Mouse (Mus musculus) forebrain, embryonic 15.5 days (tissue): ENCODE results near the gene Aim2. TPM values are rescaled to one million over a fixed set of nuclear protein-coding genes. Genes with fewer than 3 reads are reported as not detected.
"Not testable (repeated sequence)": the region's sequence is repeated elsewhere in the genome, so short reads cannot be mapped to it uniquely, and the experiment has no call there.

Experiments
- ATAC-seq: fragments of 200-750 bp; cut with Nextera tagmentation; replicated peaks from 2 replicates; pipeline ENCODE4 v1.8.0; 2017; ENCODE audit warnings: mild to moderate bottlenecking, moderate TSS enrichment, moderate library complexity
- H3K27ac ChIP-seq: fragments of 300-500 bp; sonication (generic); replicated peaks from 2 replicates; pipeline ENCODE4 v1.5.1; 2015; ENCODE audit warnings: mild to moderate bottlenecking, inconsistent platforms
- H3K27me3 ChIP-seq: fragments of 300-500 bp; sonication (generic); 2 replicates; pipeline ENCODE4 v1.6.1; 2015; ENCODE audit warnings: inconsistent platforms
- H3K36me3 ChIP-seq: fragments of 300-500 bp; sonication (generic); 2 replicates; pipeline ENCODE4 v1.6.1; 2015; ENCODE audit warnings: mild to moderate bottlenecking, inconsistent platforms
- H3K4me1 ChIP-seq: fragments of 300-500 bp; sonication (generic); 2 replicates; pipeline ENCODE4 v1.6.1; 2015; ENCODE audit warnings: inconsistent platforms
- H3K4me2 ChIP-seq: fragments of 300-500 bp; sonication (generic); replicated peaks from 2 replicates; pipeline ENCODE4 v1.6.1; 2015; ENCODE audit warnings: mild to moderate bottlenecking, inconsistent platforms
- H3K4me3 ChIP-seq: fragments of 300-500 bp; sonication (generic); 2 replicates; pipeline ENCODE4 v1.5.1; 2015; ENCODE audit warnings: mild to moderate bottlenecking, inconsistent platforms
- H3K9ac ChIP-seq: fragments of 300-500 bp; sonication (generic); replicated peaks from 2 replicates; pipeline ENCODE4 v1.6.1; 2015; ENCODE audit warnings: mild to moderate bottlenecking, inconsistent platforms
- H3K9me3 ChIP-seq: fragments of 300-500 bp; sonication (generic); 2 replicates; pipeline ENCODE4 v1.6.1; 2016; ENCODE audit warnings: inconsistent platforms
- WGBS: fragments of 180-500 bp; shearing (Covaris S2); methylation state at CpG from one replicate; pipeline ENCODE4 v1.1.7; 2015; ENCODE audit warnings: mixed read lengths; 5-methylcytosine and 5-hydroxymethylcytosine counted together
- polyA plus RNA-seq: library from polyadenylated mRNA; unstranded; fragments of >200 nt; fragmentation: Nextera tagmentation; extraction: Ambion mirVana; gene quantifications from 2 replicates; pipeline ENCODE4 v1.2.1, GENCODE M21; 2015

Aim2 gene
- polyA plus RNA-seq, 1 experiment from 2014 or later: 3.5 TPM

DNA sequence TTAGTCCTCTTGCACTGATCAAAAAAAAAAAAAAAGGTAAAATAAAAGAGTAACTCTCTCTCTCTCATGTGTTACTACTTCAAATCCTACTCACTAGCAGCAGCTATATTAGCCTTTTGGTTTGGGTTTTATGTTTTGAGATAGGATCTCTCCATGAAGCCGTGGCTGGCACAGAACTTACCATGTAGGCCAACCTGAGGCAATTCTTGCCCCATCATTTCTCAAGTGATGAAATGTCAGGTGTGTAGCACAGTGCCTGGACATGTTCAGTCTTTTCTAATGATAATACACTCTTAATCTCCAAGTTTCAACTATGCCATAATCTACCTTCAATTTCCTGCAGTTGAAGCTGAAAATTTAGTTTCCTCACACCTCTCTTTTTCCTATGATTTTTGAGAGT lies 92.4 kb downstream of the Aim2 start:
- no peak overlapping the region for H3K4me2 ChIP-seq
- no peaks in the 10 kb centered on the region for H3K4me1 ChIP-seq
- H3K27ac ChIP-seq: no peak overlapping the region
- no peak overlapping the region for H3K9ac ChIP-seq
- ATAC-seq: no peak
- H3K36me3 ChIP-seq: no peaks in the 10 kb centered on the region
- H3K9me3 ChIP-seq: no peaks in the 10 kb centered on the region
- H3K27me3 ChIP-seq: no peaks in the 10 kb centered on the region
- no peak overlapping the region for H3K4me3 ChIP-seq
- 93% methylated on average over 1 of the region's 1 CpGs for WGBS

DNA sequence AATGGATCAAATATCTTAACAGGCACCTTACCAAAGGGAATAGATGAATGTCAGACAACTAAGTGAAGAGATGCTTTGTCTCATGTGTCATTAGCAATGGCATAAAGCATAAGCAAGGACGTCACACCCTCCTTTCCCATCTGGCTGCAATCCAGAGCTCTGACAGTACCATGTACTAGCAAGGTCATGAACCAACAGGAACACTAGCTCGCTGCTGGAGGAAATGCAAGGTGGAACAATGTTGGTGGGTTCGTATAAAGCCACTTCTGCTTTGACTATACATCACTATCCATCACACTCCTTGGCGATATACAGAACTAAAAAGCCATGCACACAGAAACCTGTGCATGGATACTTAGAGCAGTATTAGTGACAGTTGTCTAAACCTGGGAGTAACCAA lies 96.4 kb downstream of the Aim2 start:
- Histone ChIP-seq H3K4me1 (no peaks in the 10 kb centered on the region), H3K9ac (no peak overlapping the region), H3K4me2 (no peak overlapping the region), H3K36me3 (no peaks in the 10 kb centered on the region), H3K27me3 (no peaks in the 10 kb centered on the region), H3K27ac (no peak overlapping the region), H3K4me3 (no peak overlapping the region), H3K9me3 (no peaks in the 10 kb centered on the region)
- ATAC-seq: no peak
- 72% methylated on average over 4 of the region's 4 CpGs for WGBS

DNA sequence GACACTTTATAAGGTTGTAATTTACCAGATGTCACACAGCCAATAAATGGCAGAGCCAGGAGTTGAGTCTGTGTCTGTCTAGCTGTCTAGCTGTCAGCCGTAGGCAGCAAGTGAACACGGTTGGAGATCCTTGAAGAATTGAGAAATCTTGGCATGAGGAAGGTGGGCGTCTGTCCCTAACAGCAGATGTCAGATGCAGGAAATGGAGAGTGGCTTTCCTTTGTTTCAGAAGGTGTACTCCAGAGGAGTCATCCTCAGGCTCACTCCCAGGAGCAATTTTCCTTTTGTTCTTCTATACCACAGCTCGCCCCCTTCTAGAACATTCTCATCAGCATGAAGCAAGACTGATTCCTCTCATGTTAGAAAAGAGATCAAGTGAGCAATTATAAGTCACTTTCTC lies 99.9 kb downstream of the Aim2 start:
- Histone ChIP-seq H3K27ac (no peak overlapping the region), H3K36me3 (no peaks in the 10 kb centered on the region), H3K4me2 (no peak overlapping the region), H3K4me1 (no peaks in the 10 kb centered on the region), H3K9me3 (no peaks in the 10 kb centered on the region), H3K9ac (no peak overlapping the region), H3K4me3 (no peak overlapping the region), H3K27me3 (no peaks in the 10 kb centered on the region)
- WGBS: 88% methylated on average over 4 of the region's 4 CpGs
- no peak for ATAC-seq

DNA sequence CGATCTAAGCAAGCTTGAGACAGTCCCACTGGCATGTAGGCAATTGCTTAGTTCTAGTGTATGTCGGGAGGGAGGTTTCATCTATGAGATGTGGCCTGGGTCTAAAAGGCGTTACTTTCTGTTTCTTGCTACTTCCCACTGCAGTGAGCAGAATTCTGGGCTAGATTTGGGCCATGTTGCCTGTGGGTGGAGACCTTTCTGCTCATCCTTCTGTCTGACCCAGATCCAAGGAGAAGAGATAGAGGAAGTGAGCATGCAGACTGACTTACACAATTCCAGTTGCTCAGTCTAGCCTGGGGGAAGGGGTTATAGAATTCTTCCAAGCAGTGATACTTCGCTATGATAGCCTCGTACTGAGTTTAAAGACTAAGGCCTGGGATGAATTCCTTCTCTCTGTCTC lies 101.0 kb downstream of the Aim2 start:
- H3K9ac ChIP-seq: no peak overlapping the region
- H3K27ac ChIP-seq: no peak overlapping the region
- no peaks in the 10 kb centered on the region for H3K4me1 ChIP-seq
- no peaks in the 10 kb centered on the region for H3K27me3 ChIP-seq
- H3K4me3 ChIP-seq: no peak overlapping the region
- H3K36me3 ChIP-seq: no peaks in the 10 kb centered on the region
- WGBS: 95% methylated on average over 5 of the region's 5 CpGs
- ATAC-seq: no peak
- no peaks in the 10 kb centered on the region for H3K9me3 ChIP-seq
- no peak overlapping the region for H3K4me2 ChIP-seq

DNA sequence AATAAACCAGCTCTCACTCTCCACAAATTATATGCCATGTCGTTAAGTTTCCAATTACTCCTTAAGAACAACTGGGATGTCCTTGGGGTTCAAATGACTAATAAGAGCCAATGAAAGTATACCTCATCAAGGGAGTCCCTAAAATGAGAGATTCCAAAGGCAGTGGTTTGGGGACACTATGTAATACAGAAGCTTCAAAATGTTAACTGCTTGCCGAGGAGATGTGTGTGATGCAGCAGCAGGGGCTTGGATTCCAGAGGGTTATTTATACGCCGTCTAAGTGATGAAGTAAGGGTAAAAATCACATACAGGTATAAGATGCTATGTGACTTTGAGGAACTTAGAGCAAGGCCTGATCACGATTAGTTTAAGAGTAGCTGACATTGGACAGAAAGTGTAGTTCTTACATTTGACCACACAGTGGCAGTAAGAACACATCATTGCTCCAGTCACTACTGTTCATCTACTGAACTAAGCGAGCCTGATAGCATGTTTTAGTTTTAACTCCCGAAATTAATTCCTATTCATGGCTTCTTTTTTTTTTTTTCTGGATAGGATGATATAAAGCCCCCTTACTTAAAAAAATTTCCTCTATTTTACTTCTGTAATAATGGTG lies 105.6 kb downstream of the Aim2 start:
- no peaks in the 10 kb centered on the region for H3K27me3 ChIP-seq
- no peaks in the 10 kb centered on the region for H3K4me1 ChIP-seq
- H3K4me2 ChIP-seq: no peak overlapping the region
- no peaks in the 10 kb centered on the region for H3K36me3 ChIP-seq
- H3K27ac ChIP-seq: no peak overlapping the region
- peak; percentile 88 for ATAC-seq
- no peak overlapping the region for H3K4me3 ChIP-seq
- no peaks in the 10 kb centered on the region for H3K9me3 ChIP-seq
- 43% methylated on average over 7 of the region's 7 CpGs for WGBS
- no peak overlapping the region for H3K9ac ChIP-seq

DNA sequence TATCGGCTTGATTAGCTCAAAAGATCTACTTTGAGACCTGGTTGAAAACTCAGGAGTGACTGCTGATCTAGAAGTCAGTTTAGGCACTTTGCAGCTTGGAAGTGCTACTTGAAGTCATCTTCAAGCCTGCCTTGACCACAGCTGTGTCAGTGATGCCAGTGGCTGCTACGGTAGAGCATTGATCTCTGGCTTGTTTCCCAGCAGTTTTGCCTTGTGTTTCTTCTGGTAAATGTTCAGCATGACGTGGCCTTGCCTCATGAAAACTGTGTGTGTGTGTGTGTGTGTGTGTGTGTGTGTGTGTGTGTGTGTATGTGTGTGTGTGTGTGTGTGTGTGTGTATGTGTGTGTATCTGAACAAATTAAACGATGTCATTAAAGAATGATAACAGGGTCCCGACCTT lies 106.1 kb downstream of the Aim2 start:
- H3K9ac ChIP-seq: no peak overlapping the region
- no peaks in the 10 kb centered on the region for H3K4me1 ChIP-seq
- H3K4me3 ChIP-seq: no peak overlapping the region
- no peak overlapping the region for H3K27ac ChIP-seq
- H3K4me2 ChIP-seq: no peak overlapping the region
- 91% methylated on average over 5 of the region's 5 CpGs for WGBS
- no peak for ATAC-seq
- H3K27me3 ChIP-seq: no peaks in the 10 kb centered on the region
- no peaks in the 10 kb centered on the region for H3K9me3 ChIP-seq
- no peaks in the 10 kb centered on the region for H3K36me3 ChIP-seq

DNA sequence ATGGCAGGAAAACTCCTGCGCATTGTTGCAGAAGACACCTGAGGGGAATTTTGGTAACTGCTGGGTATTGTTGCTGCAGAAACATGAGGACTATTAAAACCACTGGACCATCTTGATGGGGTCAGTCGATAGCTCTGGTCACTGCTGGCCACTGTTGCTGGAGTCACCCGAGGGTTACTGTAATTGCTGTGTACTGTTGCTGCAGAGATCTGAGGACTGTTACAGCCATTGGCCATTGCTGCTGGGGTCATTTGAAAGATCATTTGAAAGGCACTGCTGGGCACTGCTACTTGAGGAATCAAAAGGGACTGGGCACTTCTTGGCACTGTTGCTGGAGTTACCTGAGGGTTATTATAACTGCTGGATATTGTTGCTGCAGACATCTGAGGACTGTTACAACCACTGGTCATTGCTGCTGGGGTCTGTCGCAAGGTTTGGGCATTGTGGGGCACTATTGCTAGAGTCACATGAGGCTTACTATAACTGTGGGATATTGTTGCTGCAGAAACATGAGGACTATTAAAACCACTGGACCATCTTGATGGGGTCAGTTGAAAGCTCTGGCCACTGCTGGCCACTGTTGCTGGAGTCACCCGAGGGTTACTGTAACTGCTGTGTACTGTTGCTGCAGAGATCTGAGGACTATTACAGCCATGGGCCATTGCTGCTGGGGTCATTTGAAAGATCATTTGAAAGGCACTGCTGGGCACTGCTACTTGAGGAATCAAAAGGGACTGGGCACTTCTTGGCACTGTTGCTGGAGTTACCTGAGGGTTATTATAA lies 129.9 kb downstream of the Aim2 start:
- H3K4me2 ChIP-seq, H3K27ac ChIP-seq, H3K9me3 ChIP-seq, H3K9ac ChIP-seq, H3K4me1 ChIP-seq, H3K4me3 ChIP-seq, H3K27me3 ChIP-seq, H3K36me3 ChIP-seq, ATAC-seq: not testable (repeated sequence)
- WGBS: 91% methylated on average over 5 of the region's 5 CpGs

DNA sequence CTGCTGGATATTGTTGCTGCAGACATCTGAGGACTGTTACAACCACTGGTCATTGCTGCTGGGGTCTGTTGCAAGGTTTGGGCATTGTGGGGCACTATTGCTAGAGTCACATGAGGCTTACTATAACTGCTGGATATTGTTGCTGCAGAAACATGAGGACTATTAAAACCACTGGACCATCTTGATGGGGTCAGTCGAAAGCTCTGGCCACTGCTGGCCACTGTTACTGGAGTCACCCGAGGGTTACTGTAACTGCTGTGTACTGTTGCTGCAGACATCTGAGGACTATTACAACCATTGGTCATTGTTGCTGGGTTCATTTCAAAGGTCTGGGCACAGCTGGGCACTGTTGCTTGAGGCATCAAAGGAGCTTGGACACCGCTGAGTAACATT lies 130.5 kb downstream of the Aim2 start:
- WGBS: 88% methylated on average over 3 of the region's 3 CpGs
- not testable (repeated sequence) for ATAC-seq, H3K9me3 ChIP-seq, H3K4me3 ChIP-seq, H3K27me3 ChIP-seq, H3K4me2 ChIP-seq, H3K4me1 ChIP-seq, H3K9ac ChIP-seq, H3K27ac ChIP-seq, H3K36me3 ChIP-seq

DNA sequence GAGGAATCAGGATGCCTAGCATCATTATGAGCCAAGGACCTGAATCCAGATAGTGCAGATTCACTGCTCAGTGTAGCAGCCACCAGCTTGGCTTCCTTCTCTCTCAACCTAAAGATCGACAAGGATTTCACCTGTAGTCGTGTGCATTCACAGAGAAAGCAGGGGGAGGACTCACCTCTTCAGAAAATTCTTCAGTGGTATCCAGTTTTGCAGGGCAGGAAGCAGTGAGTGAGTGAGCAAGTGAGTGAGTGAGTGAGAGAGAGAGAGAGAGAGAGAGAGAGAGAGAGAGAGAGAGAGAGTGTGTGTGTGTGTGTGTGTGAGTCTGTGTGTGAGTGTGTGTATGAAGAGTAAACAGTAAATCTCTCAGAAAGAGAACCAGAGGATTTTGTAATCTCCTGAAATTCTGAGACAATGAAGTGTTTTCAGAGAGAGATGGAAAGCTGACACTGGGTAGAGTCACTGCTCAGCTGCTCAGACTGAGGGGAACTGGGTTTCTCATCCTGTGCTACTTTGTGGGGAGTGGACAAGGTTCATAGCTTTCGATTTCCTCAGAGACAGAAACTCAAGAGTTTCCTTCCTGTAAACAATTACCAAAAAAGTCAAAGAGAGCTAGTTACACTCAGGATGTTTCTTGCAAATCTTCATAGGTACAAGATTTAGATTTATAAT lies 140.3 kb downstream of the Aim2 start, which contains the start of gene Ifi206:
Ifi206 (minus strand) TSS at position 230 of the 669 bp plus-strand sequence.
- H3K27ac ChIP-seq, H3K36me3 ChIP-seq, ATAC-seq, H3K4me2 ChIP-seq, H3K4me1 ChIP-seq, H3K9me3 ChIP-seq, H3K27me3 ChIP-seq, H3K4me3 ChIP-seq, H3K9ac ChIP-seq: not testable (repeated sequence)
- WGBS: 84% methylated on average over 3 of the region's 3 CpGs

DNA sequence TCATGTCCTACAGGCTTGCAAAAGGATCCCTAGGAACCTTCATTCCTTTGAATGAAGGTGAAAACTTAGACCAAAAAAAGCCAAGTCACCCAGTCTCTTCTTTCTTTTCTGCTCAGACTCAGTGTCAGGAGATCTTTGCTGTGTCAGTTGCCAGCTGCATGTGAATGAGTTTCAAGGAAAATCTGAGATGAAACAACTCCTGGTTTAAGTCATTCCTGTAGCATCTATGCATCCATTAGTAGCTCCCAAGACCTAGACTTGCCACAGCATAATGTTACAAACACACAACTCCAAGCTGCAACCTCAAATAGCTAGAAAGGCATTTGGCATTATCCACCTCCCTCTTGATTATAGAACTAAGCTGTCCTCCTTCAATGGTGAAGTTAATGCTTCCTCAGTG lies 140.8 kb downstream of the Aim2 start:
- H3K27me3 ChIP-seq, H3K4me2 ChIP-seq, H3K4me1 ChIP-seq, H3K9ac ChIP-seq, H3K27ac ChIP-seq, ATAC-seq, H3K4me3 ChIP-seq, H3K9me3 ChIP-seq, H3K36me3 ChIP-seq: not testable (repeated sequence)

DNA sequence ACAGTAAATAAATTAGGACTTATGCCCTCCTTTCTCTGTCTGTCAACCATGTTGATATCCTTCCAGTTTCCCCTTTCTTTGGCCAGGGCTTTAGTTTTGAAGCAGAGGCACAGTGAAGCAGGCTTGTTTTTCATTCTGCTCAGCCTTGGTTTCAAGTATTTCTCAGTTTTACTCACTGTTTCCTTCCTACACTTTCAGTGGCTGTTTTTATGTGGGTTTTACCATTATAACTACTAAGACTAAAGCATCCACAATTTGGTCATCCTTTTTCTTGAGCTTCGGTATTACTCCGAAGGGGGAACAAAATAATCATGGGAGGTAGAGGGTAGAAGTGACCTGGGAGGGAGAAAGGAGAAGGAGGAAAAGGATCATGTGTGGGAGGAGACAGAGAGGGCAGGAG lies 159.9 kb downstream of the Aim2 start:
- ATAC-seq, H3K27me3 ChIP-seq, H3K36me3 ChIP-seq, H3K4me3 ChIP-seq, H3K9me3 ChIP-seq, H3K4me1 ChIP-seq, H3K9ac ChIP-seq, H3K4me2 ChIP-seq, H3K27ac ChIP-seq: not testable (repeated sequence)
- 97% methylated on average over 2 of the region's 2 CpGs for WGBS
